Mouse (Mus musculus) macrophage (primary cell): ENCODE results near the gene Ahsa1. TPM values are rescaled to one million over a fixed set of nuclear protein-coding genes. Genes with fewer than 3 reads are reported as not detected.
"Not testable (repeated sequence)": the region's sequence is repeated elsewhere in the genome, so short reads cannot be mapped to it uniquely, and the experiment has no call there.

Source experiments
- H3K27ac ChIP-seq: fragments of 350-480 bp; formaldehyde crosslinking; 2 replicates; pipeline ENCODE4 v1.9.0; 2021
- H3K36me3 ChIP-seq: fragments of 350-480 bp; formaldehyde crosslinking; 2 replicates; pipeline ENCODE4 v1.9.0; 2021; ENCODE audit errors: inconsistent target
- H3K4me3 ChIP-seq: fragments of 350-480 bp; formaldehyde crosslinking; 2 replicates; pipeline ENCODE4 v1.9.0; 2021; ENCODE audit errors: inconsistent target
- H3K79me2 ChIP-seq: fragments of 350-480 bp; formaldehyde crosslinking; 2 replicates; pipeline ENCODE4 v1.9.0; 2021; ENCODE audit errors: inconsistent target
- WGBS: methylation state at CpG from one replicate; pipeline ENCODE4 v1.1.7; 2026; ENCODE audit warnings: inconsistent platforms; ENCODE audit not compliant: missing documents; 5-methylcytosine and 5-hydroxymethylcytosine counted together
- polyA plus RNA-seq: library from polyadenylated mRNA; stranded (reverse); fragments of 250-400 nt; gene quantifications from 3 replicates; pipeline ENCODE4 v1.2.4, GENCODE M21; 2018; ENCODE audit warnings: inconsistent platforms

Gene Ahsa1
- polyA plus RNA-seq, 1 experiment from 2014 or later: 364 TPM

GRCm38 (mm10) chr12:87266827-87267603 is 736 bp downstream of the Ahsa1 start:
- H3K36me3 ChIP-seq: peaks cover 41% of the 10 kb centered on the region
- peak overlapping the region; percentile 98 for H3K4me3 ChIP-seq
- under 1% methylated on average over 31 of the region's 31 CpGs for WGBS
- H3K79me2 ChIP-seq: peaks cover 79% of the 10 kb centered on the region
- peak overlapping the region; percentile 97 for H3K27ac ChIP-seq

DNA sequence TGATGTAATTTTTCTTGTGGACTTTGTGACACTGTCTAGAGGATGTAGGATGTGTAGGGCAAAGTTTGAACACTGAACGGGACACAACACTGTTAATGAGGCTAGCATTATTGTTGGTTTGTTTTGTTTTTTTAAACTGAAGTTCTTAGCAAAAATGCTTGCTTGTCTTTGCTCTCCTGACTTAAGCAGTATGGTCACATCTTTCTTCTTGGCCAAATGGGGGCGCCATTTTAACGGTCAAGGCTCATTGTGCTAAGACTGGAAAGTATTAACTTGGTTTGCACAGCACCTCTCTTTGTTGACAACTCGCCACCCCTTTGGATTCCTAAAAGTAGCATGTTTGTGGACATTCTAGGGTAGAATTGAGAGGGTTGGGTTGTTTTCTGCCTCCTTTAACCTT is 1.4 kb downstream of the Ahsa1 start:
- peak overlapping the region; percentile 98 for H3K4me3 ChIP-seq
- H3K27ac ChIP-seq: peak overlapping the region; percentile 97
- H3K79me2 ChIP-seq: peaks cover 79% of the 10 kb centered on the region
- WGBS: 17% methylated on average over 4 of the region's 4 CpGs
- H3K36me3 ChIP-seq: peaks cover 45% of the 10 kb centered on the region

- peak overlapping the region; percentile 54 for H3K27ac ChIP-seq
- WGBS: 47% methylated on average over 9 of the region's 9 CpGs
- peaks cover 36% of the 10 kb centered on the region for H3K36me3 ChIP-seq
- H3K79me2 ChIP-seq: peaks cover 12% of the 10 kb centered on the region
- no peak overlapping the region for H3K4me3 ChIP-seq
Measured at GRCm38 (mm10) chr12:87274853-87275831, 8.9 kb downstream of the Ahsa1 start.

GRCm38 (mm10) chr12:87277251-87277650 is 11.0 kb downstream of the Ahsa1 start:
- H3K79me2 ChIP-seq, H3K27ac ChIP-seq, H3K4me3 ChIP-seq: not testable (repeated sequence)
- 94% methylated on average over 3 of the region's 4 CpGs for WGBS
- H3K36me3 ChIP-seq: peaks cover 17% of the 10 kb centered on the region; the same call in 1 of the 2 replicates

DNA sequence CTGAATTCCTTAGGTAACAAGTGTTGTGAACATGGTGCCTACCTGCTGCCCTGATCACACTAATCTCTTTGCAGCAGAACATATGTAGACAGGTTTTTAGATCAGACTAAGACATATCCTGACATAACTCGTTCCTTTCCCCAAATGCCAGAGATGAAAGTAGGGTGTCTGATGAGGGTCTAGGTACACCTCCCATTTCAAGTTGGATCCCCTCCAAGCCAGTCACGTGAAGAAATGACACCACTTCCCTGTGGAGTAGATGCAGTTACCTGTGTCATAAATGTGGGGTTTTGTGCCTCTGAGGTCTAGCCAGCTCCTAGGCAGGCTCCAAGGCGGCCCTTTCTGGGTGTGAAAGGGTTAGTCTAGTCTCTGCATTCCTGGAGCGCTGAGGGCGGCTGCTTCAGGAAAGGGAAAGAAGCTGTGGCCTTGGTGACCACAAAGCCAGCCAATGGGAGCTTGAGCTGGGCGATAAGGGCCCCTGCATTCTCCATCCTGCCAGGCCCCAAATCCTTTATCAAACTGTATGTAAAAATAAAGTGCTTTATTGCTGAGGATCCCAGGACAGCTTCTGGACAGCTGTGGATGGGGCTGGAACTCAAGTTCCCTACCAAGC is 11.9 kb downstream of the Ahsa1 start:
- no peaks in the 10 kb centered on the region for H3K79me2 ChIP-seq
- H3K4me3 ChIP-seq: no peak overlapping the region
- H3K36me3 ChIP-seq: peaks cover 7% of the 10 kb centered on the region; the same call in 1 of the 2 replicates
- 43% methylated on average over 6 of the region's 6 CpGs for WGBS
- no peak overlapping the region for H3K27ac ChIP-seq

- no peak overlapping the region for H3K27ac ChIP-seq
- 0 out of 2 replicates have a peak, but pooled peaks cover under 1% of the 10 kb centered on the region for H3K36me3 ChIP-seq
- WGBS: 91% methylated on average over 3 of the region's 3 CpGs
- H3K4me3 ChIP-seq: no peak overlapping the region
- no peaks in the 10 kb centered on the region for H3K79me2 ChIP-seq
Measured at GRCm38 (mm10) chr12:87279350-87279749, 13.1 kb downstream of the Ahsa1 start.

GRCm38 (mm10) chr12:87279879-87280278 is 13.6 kb downstream of the Ahsa1 start:
- WGBS: 95% methylated on average over 14 of the region's 14 CpGs
- Histone ChIP-seq H3K36me3 (no peaks in the 10 kb centered on the region), H3K4me3 (no peak overlapping the region), H3K27ac (no peak overlapping the region), H3K79me2 (no peaks in the 10 kb centered on the region)

GRCm38 (mm10) chr12:87281766-87282165 is 15.5 kb downstream of the Ahsa1 start:
- WGBS: 89% methylated on average over 1 of the region's 1 CpGs
- Histone ChIP-seq H3K27ac (no peak overlapping the region), H3K36me3 (no peaks in the 10 kb centered on the region), H3K79me2 (no peaks in the 10 kb centered on the region), H3K4me3 (no peak overlapping the region)

- WGBS: 98% methylated on average over 4 of the region's 4 CpGs
- Histone ChIP-seq H3K79me2 (no peaks in the 10 kb centered on the region), H3K4me3 (no peak overlapping the region), H3K36me3 (no peaks in the 10 kb centered on the region), H3K27ac (no peak overlapping the region)
Measured at GRCm38 (mm10) chr12:87282743-87283142, 16.5 kb downstream of the Ahsa1 start.

GRCm38 (mm10) chr12:87283706-87284105 is 17.4 kb downstream of the Ahsa1 start:
- Histone ChIP-seq H3K36me3 (no peaks in the 10 kb centered on the region), H3K27ac (no peak overlapping the region), H3K4me3 (no peak overlapping the region), H3K79me2 (no peaks in the 10 kb centered on the region)
- WGBS: 94% methylated on average over 7 of the region's 7 CpGs

- no peak overlapping the region for H3K4me3 ChIP-seq
- no peaks in the 10 kb centered on the region for H3K79me2 ChIP-seq
- 56% methylated on average over 1 of the region's 4 CpGs for WGBS
- no peaks in the 10 kb centered on the region for H3K36me3 ChIP-seq
- no peak overlapping the region for H3K27ac ChIP-seq
Measured at GRCm38 (mm10) chr12:87284268-87284667, 18.0 kb downstream of the Ahsa1 start.

- Histone ChIP-seq H3K36me3 (no peaks in the 10 kb centered on the region), H3K79me2 (no peaks in the 10 kb centered on the region), H3K4me3 (no peak overlapping the region), H3K27ac (no peak overlapping the region)
- 58% methylated on average over 5 of the region's 5 CpGs for WGBS
Measured at GRCm38 (mm10) chr12:87284726-87285125, 18.4 kb downstream of the Ahsa1 start.

- Histone ChIP-seq H3K36me3 (no peaks in the 10 kb centered on the region), H3K27ac (no peak overlapping the region), H3K79me2 (no peaks in the 10 kb centered on the region), H3K4me3 (no peak overlapping the region)
- 90% methylated on average over 5 of the region's 5 CpGs for WGBS
Measured at GRCm38 (mm10) chr12:87289100-87289499, 22.8 kb downstream of the Ahsa1 start.

GRCm38 (mm10) chr12:87293934-87294333 is 27.7 kb downstream of the Ahsa1 start:
- Histone ChIP-seq H3K36me3 (no peaks in the 10 kb centered on the region), H3K4me3 (no peak overlapping the region), H3K27ac (no peak overlapping the region), H3K79me2 (no peaks in the 10 kb centered on the region)
- WGBS: 97% methylated on average over 6 of the region's 6 CpGs
